Mouse (Mus musculus) intestine, embryonic 14.5 days (tissue): ENCODE measurements around the gene Scml4. TPM values are rescaled to one million over a fixed set of nuclear protein-coding genes. Genes with fewer than 3 reads are reported as not detected.

Source experiments
- ATAC-seq: fragments of 200-750 bp; cut with Nextera tagmentation; replicated peaks from 2 replicates; pipeline ENCODE4 v1.8.0; 2017; ENCODE audit warnings: low read depth, moderate number of reproducible peaks, moderate TSS enrichment, moderate library complexity; ENCODE audit not compliant: low FRiP score, low TSS enrichment
- DNase-seq: peaks from one replicate; pipeline ENCODE4 v3.0.0-alpha.2; 2018; ENCODE audit warnings: low spot score
- H3K27ac ChIP-seq: fragments of 300-500 bp; sonication (generic); 2 replicates; pipeline ENCODE4 v1.5.1; 2014; ENCODE audit warnings: low read depth, mild to moderate bottlenecking, control low read depth
- H3K27me3 ChIP-seq: fragments of 300-500 bp; sonication (generic); replicated peaks from 2 replicates; pipeline ENCODE4 v1.6.1; 2014; ENCODE audit warnings: low read length, control low read depth; ENCODE audit not compliant: control insufficient read depth, insufficient read depth
- H3K36me3 ChIP-seq: fragments of 300-500 bp; sonication (generic); 2 replicates; pipeline ENCODE4 v1.6.1; 2014; ENCODE audit warnings: low read length, control low read depth; ENCODE audit not compliant: control insufficient read depth, insufficient read depth
- H3K4me1 ChIP-seq: fragments of 300-500 bp; sonication (generic); replicated peaks from 2 replicates; pipeline ENCODE4 v1.6.1; 2014; ENCODE audit warnings: low read length, control low read depth, mixed read lengths; ENCODE audit not compliant: control insufficient read depth, insufficient read depth
- H3K4me2 ChIP-seq: fragments of 300-500 bp; sonication (generic); 2 replicates; pipeline ENCODE4 v1.6.1; 2014; ENCODE audit warnings: low read length
- H3K4me3 ChIP-seq: fragments of 300-500 bp; sonication (generic); 2 replicates; pipeline ENCODE4 v1.5.1; 2014; ENCODE audit warnings: low read depth, low read length, control low read depth, mixed read lengths
- H3K9ac ChIP-seq: fragments of 300-500 bp; sonication (generic); 2 replicates; pipeline ENCODE4 v1.6.1; 2014; ENCODE audit warnings: mild to moderate bottlenecking, low read length
- H3K9me3 ChIP-seq: fragments of 300-500 bp; sonication (generic); 2 replicates; pipeline ENCODE4 v1.6.1; 2016; ENCODE audit warnings: low read length, control low read depth; ENCODE audit not compliant: control insufficient read depth
- WGBS: fragments of 180-500 bp; shearing (Covaris S2); extraction: QIAGEN DNeasy Blood & Tissue Kit; methylation state at CpG from one replicate; pipeline ENCODE4 v1.1.7; 2014; 5-methylcytosine and 5-hydroxymethylcytosine counted together
- polyA plus RNA-seq: library from polyadenylated mRNA; unstranded; fragments of >200 nt; fragmentation: Nextera tagmentation; extraction: Ambion mirVana; gene quantifications from 2 replicates; pipeline ENCODE4 v1.2.1, GENCODE M21; 2014

Gene Scml4
- polyA plus RNA-seq, 1 experiment from 2014 or later, result 22.3 TPM

GRCm38 (mm10) chr10:42999324-42999723, 139.2 kb downstream of the Scml4 start:
- Histone ChIP-seq H3K4me3 (no peak overlapping the region), H3K36me3 (no peaks in the 10 kb centered on the region), H3K27ac (no peak overlapping the region), H3K4me2 (no peak overlapping the region), H3K9me3 (no peaks in the 10 kb centered on the region), H3K27me3 (no peaks in the 10 kb centered on the region), H3K9ac (no peak overlapping the region), H3K4me1 (peaks cover 22% of the 10 kb centered on the region)
- WGBS, result 93% methylated on average over 10 of the region's 10 CpGs
- DNase-seq (no peak), ATAC-seq (no peak)

- Histone ChIP-seq H3K4me3 (no peak overlapping the region), H3K9me3 (no peaks in the 10 kb centered on the region), H3K9ac (no peak overlapping the region), H3K4me2 (no peak overlapping the region), H3K27ac (no peak overlapping the region), H3K36me3 (no peaks in the 10 kb centered on the region), H3K27me3 (no peaks in the 10 kb centered on the region), H3K4me1 (peaks cover 12% of the 10 kb centered on the region)
- DNase-seq (no peak), ATAC-seq (no peak)
- 53% methylated on average over 3 of the region's 3 CpGs for WGBS
Observed at GRCm38 (mm10) chr10:43001433-43001832, 141.3 kb downstream of the Scml4 start.

GRCm38 (mm10) chr10:43002066-43002678, 142.0 kb downstream of the Scml4 start:
- H3K36me3 ChIP-seq, result no peaks in the 10 kb centered on the region
- peak overlapping the region; percentile 42 for H3K9ac ChIP-seq
- DNase-seq (no peak), ATAC-seq (no peak)
- peaks cover 12% of the 10 kb centered on the region for H3K4me1 ChIP-seq
- no peaks in the 10 kb centered on the region for H3K27me3 ChIP-seq
- no peak overlapping the region for H3K27ac ChIP-seq
- peak overlapping the region; percentile 35 for H3K4me3 ChIP-seq
- no peaks in the 10 kb centered on the region for H3K9me3 ChIP-seq
- 12% methylated on average over 12 of the region's 13 CpGs for WGBS
- H3K4me2 ChIP-seq, result peak overlapping the region; percentile 69

- peak overlapping the region; percentile 69 for H3K4me2 ChIP-seq
- no peak for ATAC-seq
- H3K9me3 ChIP-seq, result no peaks in the 10 kb centered on the region
- H3K27me3 ChIP-seq, result no peaks in the 10 kb centered on the region
- peak overlapping the region; percentile 42 for H3K9ac ChIP-seq
- peak overlapping the region; percentile 35 for H3K4me3 ChIP-seq
- DNase-seq, result no peak
- WGBS, result 5% methylated on average over 25 of the region's 25 CpGs
- H3K36me3 ChIP-seq, result no peaks in the 10 kb centered on the region
- H3K27ac ChIP-seq, result no peak overlapping the region
- H3K4me1 ChIP-seq, result peaks cover 12% of the 10 kb centered on the region
Observed at GRCm38 (mm10) chr10:43002721-43003465, 142.7 kb downstream of the Scml4 start.

- Histone ChIP-seq H3K4me1 (peaks cover 12% of the 10 kb centered on the region), H3K9me3 (no peaks in the 10 kb centered on the region), H3K36me3 (no peaks in the 10 kb centered on the region), H3K4me3 (0 out of 2 replicates have a peak overlapping the region, but pooled peaks have one; percentile 35), H3K4me2 (peak overlapping the region; percentile 69), H3K27ac (no peak overlapping the region), H3K9ac (no peak overlapping the region), H3K27me3 (no peaks in the 10 kb centered on the region)
- 15% methylated on average over 5 of the region's 5 CpGs for WGBS
- ATAC-seq, result no peak
- DNase-seq, result no peak
Observed at GRCm38 (mm10) chr10:43003466-43003757, 143.2 kb downstream of the Scml4 start.

GRCm38 (mm10) chr10:43004174-43004734, 144.1 kb downstream of the Scml4 start:
- Histone ChIP-seq H3K4me2 (no peak overlapping the region), H3K9ac (no peak overlapping the region), H3K9me3 (no peaks in the 10 kb centered on the region), H3K4me1 (peaks cover 12% of the 10 kb centered on the region), H3K36me3 (no peaks in the 10 kb centered on the region), H3K27ac (no peak overlapping the region), H3K4me3 (no peak overlapping the region), H3K27me3 (no peaks in the 10 kb centered on the region)
- WGBS, result 93% methylated on average over 16 of the region's 16 CpGs
- DNase-seq (no peak), ATAC-seq (no peak)

- Histone ChIP-seq H3K27me3 (no peaks in the 10 kb centered on the region), H3K4me1 (peaks cover 12% of the 10 kb centered on the region), H3K27ac (no peak overlapping the region), H3K9me3 (no peaks in the 10 kb centered on the region), H3K36me3 (no peaks in the 10 kb centered on the region), H3K4me3 (no peak overlapping the region), H3K9ac (no peak overlapping the region), H3K4me2 (no peak overlapping the region)
- ATAC-seq, result no peak
- WGBS, result 90% methylated on average over 4 of the region's 4 CpGs
- no peak for DNase-seq
Observed at GRCm38 (mm10) chr10:43005031-43005430, 144.9 kb downstream of the Scml4 start.

- Histone ChIP-seq H3K27ac (no peak overlapping the region), H3K36me3 (no peaks in the 10 kb centered on the region), H3K9me3 (no peaks in the 10 kb centered on the region), H3K4me1 (peaks cover 12% of the 10 kb centered on the region), H3K4me3 (no peak overlapping the region), H3K4me2 (no peak overlapping the region), H3K9ac (no peak overlapping the region), H3K27me3 (no peaks in the 10 kb centered on the region)
- ATAC-seq (no peak), DNase-seq (no peak)
- 77% methylated on average over 7 of the region's 7 CpGs for WGBS
Observed at GRCm38 (mm10) chr10:43005677-43006076, 145.5 kb downstream of the Scml4 start.
